In genomic region chr2:80314854-80315241, GRCm38 (mm10) we compare ENCODE assay signal across 8 mouse cellular contexts. TPM values are rescaled to one million over a fixed set of nuclear protein-coding genes. Genes with fewer than 3 reads are reported as not detected.
DNase-seq lines count a peak whose midpoint lies in the region; ATAC-seq and TF ChIP-seq lines count a peak whose summit lies in the region.

No protein-coding gene starts in this region.

- TF ChIP-seq EP300 in stomach, postnatal 0 days (optimal IDR thresholded peaks at IDR 0.05) = no peak

- no peak for TF ChIP-seq CTCF in stomach, postnatal 0 days (IDR thresholded peaks at IDR 0.05; ENCODE audit: low read depth)

- peak overlapping the region; percentile 63 for H3K4me2 ChIP-seq in neural tube, embryonic 11.5 days (ENCODE audit: low read depth)
- H3K4me2 ChIP-seq in forebrain, embryonic 13.5 days = peak overlapping the region; percentile 63
- peak overlapping the region; percentile 88 for H3K4me2 ChIP-seq in liver, embryonic 13.5 days
- H3K4me2 ChIP-seq in stomach, postnatal 0 days (replicated peaks; ENCODE audit: low read depth) = peak overlapping the region; percentile 77

- H3K4me3 ChIP-seq in neural tube, embryonic 11.5 days (ENCODE audit: low read depth, low read length) = peak overlapping the region; percentile 77
- H3K4me3 ChIP-seq in forebrain, embryonic 13.5 days = peak overlapping the region; percentile 81
- H3K4me3 ChIP-seq in liver, embryonic 13.5 days (replicated peaks) = peak overlapping the region; percentile 92
- H3K4me3 ChIP-seq in stomach, postnatal 0 days (ENCODE audit: low read depth, low read length) = peak overlapping the region; percentile 88

- H3K9ac ChIP-seq in neural tube, embryonic 11.5 days (ENCODE audit: low read length) = peak overlapping the region; percentile 85
- H3K9ac ChIP-seq in forebrain, embryonic 13.5 days = peak overlapping the region; percentile 93
- peak overlapping the region; percentile 90 for H3K9ac ChIP-seq in liver, embryonic 13.5 days
- peak overlapping the region; percentile 91; the same call in 1 of the 2 replicates for H3K9ac ChIP-seq in stomach, postnatal 0 days (ENCODE audit: low read length)

- no peaks in the 10 kb centered on the region for H3K9me3 ChIP-seq in neural tube, embryonic 11.5 days (ENCODE audit: control insufficient read depth, low read length)
- no peaks in the 10 kb centered on the region for H3K9me3 ChIP-seq in forebrain, embryonic 13.5 days (replicated peaks)
- no peaks in the 10 kb centered on the region for H3K9me3 ChIP-seq in liver, embryonic 13.5 days (replicated peaks)
- H3K9me3 ChIP-seq in stomach, postnatal 0 days (ENCODE audit: control insufficient read depth, low read length) = no peaks in the 10 kb centered on the region

- DNase-seq in neural tube, embryonic 11.5 days (ENCODE audit: low spot score) = no peak
- no peak for DNase-seq in neural tube, embryonic 10.5 days (ENCODE audit: extremely low spot score, low spot score)
- DNase-seq in liver, embryonic 13.5 days = no peak
- no peak for DNase-seq in stomach, postnatal 0 days (ENCODE audit: low spot score)
- DNase-seq in layer of hippocampus, postnatal 14 days (ENCODE audit: low spot score in 2 of 2) = no peak
- DNase-seq in cerebellum, adult 9-10 months = no peak
- DNase-seq in left cerebral cortex, adult 18-20 months (ENCODE audit: low spot score in 2 of 2) = no peak

- no peaks in the 10 kb centered on the region for H3K36me3 ChIP-seq in neural tube, embryonic 11.5 days (ENCODE audit: control insufficient read depth, insufficient read depth, low read length)
- H3K36me3 ChIP-seq in forebrain, embryonic 13.5 days (ENCODE audit: poor library complexity, severe bottlenecking) = peaks cover 4% of the 10 kb centered on the region
- H3K36me3 ChIP-seq in liver, embryonic 13.5 days = peaks cover 4% of the 10 kb centered on the region; the same call in 1 of the 2 replicates
- H3K36me3 ChIP-seq in stomach, postnatal 0 days (ENCODE audit: control insufficient read depth, insufficient read depth, low read length) = no peaks in the 10 kb centered on the region

- H3K27ac ChIP-seq in neural tube, embryonic 11.5 days (ENCODE audit: low read depth, low read length) = no peak overlapping the region
- H3K27ac ChIP-seq in forebrain, embryonic 13.5 days = peak overlapping the region; percentile 98; the same call in 1 of the 2 replicates
- peak overlapping the region; percentile 94 for H3K27ac ChIP-seq in liver, embryonic 13.5 days
- H3K27ac ChIP-seq in stomach, postnatal 0 days (replicated peaks) = peak overlapping the region; percentile 94

- 57% methylated on average over 7 of the region's 7 CpGs for WGBS in neural tube, embryonic 11.5 days
- WGBS in forebrain, embryonic 13.5 days = 56% methylated on average over 7 of the region's 7 CpGs
- WGBS in liver, embryonic 13.5 days (ENCODE audit: insufficient replicate concordance) = 17% methylated on average over 7 of the region's 7 CpGs
- WGBS in stomach, postnatal 0 days = 19% methylated on average over 7 of the region's 7 CpGs

- no peaks in the 10 kb centered on the region for H3K27me3 ChIP-seq in neural tube, embryonic 11.5 days (ENCODE audit: control insufficient read depth, insufficient read depth, low read length)
- H3K27me3 ChIP-seq in forebrain, embryonic 13.5 days = 0 out of 2 replicates have a peak, but pooled peaks cover 5% of the 10 kb centered on the region
- no peaks in the 10 kb centered on the region for H3K27me3 ChIP-seq in liver, embryonic 13.5 days
- H3K27me3 ChIP-seq in stomach, postnatal 0 days (ENCODE audit: control insufficient read depth, insufficient read depth, low read length) = no peaks in the 10 kb centered on the region

- no peaks in the 10 kb centered on the region for H3K4me1 ChIP-seq in neural tube, embryonic 11.5 days (ENCODE audit: control insufficient read depth, insufficient read depth, low read length)
- H3K4me1 ChIP-seq in forebrain, embryonic 13.5 days = peaks cover 13% of the 10 kb centered on the region
- peaks cover 18% of the 10 kb centered on the region for H3K4me1 ChIP-seq in liver, embryonic 13.5 days (replicated peaks)
- no peaks in the 10 kb centered on the region for H3K4me1 ChIP-seq in stomach, postnatal 0 days (replicated peaks; ENCODE audit: control insufficient read depth, insufficient read depth)

- peak; percentile 23 for ATAC-seq in neural tube, embryonic 11.5 days (ENCODE audit: insufficient read depth, low FRiP score, low TSS enrichment)
- no peak; the same call in 1 of the 2 replicates for ATAC-seq in forebrain, embryonic 13.5 days
- no peak for ATAC-seq in liver, embryonic 13.5 days (ENCODE audit: low read depth)
- peak; percentile 57 for ATAC-seq in stomach, postnatal 0 days (ENCODE audit: low FRiP score, low TSS enrichment)

RNA-seq across cellular contexts. Expression of gene Dnajc10, which starts 0.4 kb away (rescaled TPM):
- polyA plus RNA-seq in neural tube, embryonic 11.5 days (2014; fragmentation: Nextera tagmentation; extraction: Ambion mirVana) = 96.0 and 96.6 TPM in 2 replicates
- polyA plus RNA-seq in forebrain, embryonic 13.5 days (2015; fragmentation: Nextera tagmentation; extraction: Ambion mirVana) = 52.8 and 59.6 TPM in 2 replicates
- polyA plus RNA-seq in liver, embryonic 13.5 days (2015; fragmentation: Nextera tagmentation; extraction: Ambion mirVana) = 19.3 and 25.4 TPM in 2 replicates
- 48.6 and 50.2 TPM in 2 replicates for polyA plus RNA-seq in stomach, postnatal 0 days (2015; fragmentation: Nextera tagmentation; extraction: Ambion mirVana)
- total RNA-seq in layer of hippocampus, postnatal 14 days (2021) = 10 to 100 TPM; 55.0 to 61.2 TPM
- total RNA-seq in left cerebral cortex, adult 18-20 months (2021) = 10 to 100 TPM; 68.2 to 72.4 TPM

RNA-seq across cellular contexts. Expression of gene Prdx6b, which starts 22.6 kb away (rescaled TPM):
- polyA plus RNA-seq in neural tube, embryonic 11.5 days (2014; fragmentation: Nextera tagmentation; extraction: Ambion mirVana) = not detected in 2 replicates
- polyA plus RNA-seq in forebrain, embryonic 13.5 days (2015; fragmentation: Nextera tagmentation; extraction: Ambion mirVana) = not detected in 2 replicates
- polyA plus RNA-seq in liver, embryonic 13.5 days (2015; fragmentation: Nextera tagmentation; extraction: Ambion mirVana) = not detected in 2 replicates
- polyA plus RNA-seq in stomach, postnatal 0 days (2015; fragmentation: Nextera tagmentation; extraction: Ambion mirVana) = not detected in 2 replicates
- total RNA-seq in layer of hippocampus, postnatal 14 days (2021) = not detected
- total RNA-seq in left cerebral cortex, adult 18-20 months (2021) = not detected

Comparison
In these comparisons a context has a peak if more than half of its experiments do, and no peak if none do; other contexts are left out.
1. ATAC-seq: peak in neural tube, embryonic 11.5 days (single experiment) and stomach, postnatal 0 days (single experiment); none in forebrain, embryonic 13.5 days (single experiment) and liver, embryonic 13.5 days (single experiment).
2. Peak in every context shown above with its lines, with median percentiles within 50 percentile points of each other: H3K4me2 ChIP-seq, H3K4me3 ChIP-seq and H3K9ac ChIP-seq.